7 mouse cellular contexts compared by ENCODE assay signal in genomic region chr17:73743681-73744311, GRCm38 (mm10). TPM values are rescaled to one million over a fixed set of nuclear protein-coding genes. Genes with fewer than 3 reads are reported as not detected.
DNase-seq lines count a peak whose midpoint lies in the region; ATAC-seq and TF ChIP-seq lines count a peak whose summit lies in the region.

No protein-coding gene starts in this region.

- ATAC-seq in intestine, embryonic 15.5 days: peak; percentile 70; the same call in 1 of the 2 replicates
- ATAC-seq in midbrain, embryonic 15.5 days (replicated peaks): peak; percentile 97

- H3K4me2 ChIP-seq in intestine, embryonic 15.5 days (replicated peaks): no peak overlapping the region
- H3K4me2 ChIP-seq in midbrain, embryonic 15.5 days: no peak overlapping the region

- no peaks in the 10 kb centered on the region for H3K4me1 ChIP-seq in intestine, embryonic 15.5 days (replicated peaks)
- H3K4me1 ChIP-seq in midbrain, embryonic 15.5 days: no peaks in the 10 kb centered on the region

- TF ChIP-seq CTCF in gastrocnemius, adult 2 months (IDR thresholded peaks at IDR 0.05): peak; percentile 87

- H3K9me3 ChIP-seq in intestine, embryonic 15.5 days: no peaks in the 10 kb centered on the region
- no peaks in the 10 kb centered on the region for H3K9me3 ChIP-seq in midbrain, embryonic 15.5 days

- intact Hi-C loops in gastrocnemius, adult 2 months (cut with DNase I): loop anchor here (2.0 to 5.0 kb wide), 3 partner anchors 139 to 443 kb away; no protein-coding TSS in a partner anchor
- intact Hi-C loops in left cerebral cortex, postnatal 10 days (cut with DNase I): loop anchor here (1.0 to 10.0 kb wide), 3 partner anchors 139 to 869 kb away; no protein-coding TSS in a partner anchor

- H3K4me3 ChIP-seq in gastrocnemius, adult 2 months: no peak overlapping the region
- no peak overlapping the region for H3K4me3 ChIP-seq in intestine, embryonic 15.5 days (replicated peaks)
- H3K4me3 ChIP-seq in midbrain, embryonic 15.5 days: no peak overlapping the region

- WGBS in intestine, embryonic 15.5 days: 3% methylated on average over 6 of the region's 6 CpGs
- WGBS in midbrain, embryonic 15.5 days: 7% methylated on average over 6 of the region's 6 CpGs

- H3K36me3 ChIP-seq in intestine, embryonic 15.5 days: no peaks in the 10 kb centered on the region
- H3K36me3 ChIP-seq in midbrain, embryonic 15.5 days (replicated peaks): no peaks in the 10 kb centered on the region

- peak; percentile 64 for DNase-seq in ZHBTc4 (ENCODE audit: low read depth, low spot score)
- peak; percentile 79 to 87 for DNase-seq in cerebellum, postnatal 25 days
- DNase-seq in gastrocnemius, adult 2 months: peak; percentile 68
- peak; percentile 74 to 80 for DNase-seq in left cerebral cortex, postnatal 10 days (ENCODE audit: extremely low spot score in 1 of 2, low spot score in 2 of 2)
- peak; percentile 51 to 67 for DNase-seq in spleen, adult 18-20 months

- H3K27me3 ChIP-seq in intestine, embryonic 15.5 days (replicated peaks): 0 out of 2 replicates have a peak, but pooled peaks cover 2% of the 10 kb centered on the region
- no peaks in the 10 kb centered on the region for H3K27me3 ChIP-seq in midbrain, embryonic 15.5 days (replicated peaks)

- no peak overlapping the region for H3K9ac ChIP-seq in intestine, embryonic 15.5 days
- H3K9ac ChIP-seq in midbrain, embryonic 15.5 days: no peak overlapping the region

- no peak overlapping the region for H3K27ac ChIP-seq in gastrocnemius, adult 2 months
- H3K27ac ChIP-seq in intestine, embryonic 15.5 days: no peak overlapping the region
- H3K27ac ChIP-seq in midbrain, embryonic 15.5 days: no peak overlapping the region

RNA-seq across cellular contexts. Expression of gene Galnt14, which starts 33.5 kb away (rescaled TPM):
- not detected for total RNA-seq in gastrocnemius, adult 2 months (2021)
- 0.67 and 0.90 TPM in 2 replicates for polyA plus RNA-seq in intestine, embryonic 15.5 days (2015; fragmentation: Nextera tagmentation; extraction: Ambion mirVana)
- total RNA-seq in left cerebral cortex, postnatal 10 days (2021): 10 to 100 TPM; 18.7 to 19.3 TPM
- polyA plus RNA-seq in midbrain, embryonic 15.5 days (2015; fragmentation: Nextera tagmentation; extraction: Ambion mirVana): 21.7 and 23.7 TPM in 2 replicates

Comparison
In these comparisons a context has a peak if more than half of its experiments do, and no peak if none do; other contexts are left out.
1. RNA of gene Galnt14, which starts 33.5 kb away (total RNA-seq): 18.7 to 19.3 TPM in left cerebral cortex, postnatal 10 days; not detected in gastrocnemius, adult 2 months; every median in the first group is over 10 times any median in the second.
2. Peak in every context shown above with its lines, with median percentiles within 50 percentile points of each other: DNase-seq.